Mouse (Mus musculus) megakaryocyte, embryonic 14.5 days (primary cell): Measurements from ENCODE around the gene Tra2a.

Experiments
- FLI1 ChIP-seq: IDR thresholded peaks from 2 replicates; pipeline ENCODE4 v1.6.1; 2012; ENCODE audit warnings: low read length, inconsistent platforms, mixed read lengths
- GATA1 ChIP-seq: IDR thresholded peaks from 3 replicates; pipeline ENCODE4 v1.6.1; 2012; ENCODE audit warnings: mixed read lengths, low read length, inconsistent platforms, borderline replicate concordance

GRCm38 (mm10) chr6:49211596-49211995 is 52.2 kb downstream of the Tra2a start:
- TF ChIP-seq GATA1: no peak
- TF ChIP-seq FLI1: no peak
